Mouse (Mus musculus): ENCODE measurements around the gene Bloc1s5. TPM values are rescaled to one million over a fixed set of nuclear protein-coding genes. Genes with fewer than 3 reads are reported as not detected.
"Not testable (repeated sequence)": the region's sequence is repeated elsewhere in the genome, so short reads cannot be mapped to it uniquely, and the experiment has no call there.

Bloc1s5 gene
- 10 to 100 TPM; 20.0 to 25.0 TPM for total RNA-seq (2021)
- long read RNA-seq, experiment 1, full-length matches to known transcripts, result 49 of 53 reads
- long read RNA-seq, experiment 1, partial matches to known transcripts, result 0 of 53 reads
- long read RNA-seq, experiment 1, other reads (novel, unspliced or antisense), result 4 of 53 reads
- long read RNA-seq, experiment 2, full-length matches to known transcripts, result 20 of 28 reads
- long read RNA-seq, experiment 2, partial matches to known transcripts, result 1 of 28 reads
- long read RNA-seq, experiment 2, other reads (novel, unspliced or antisense), result 7 of 28 reads

DNA sequence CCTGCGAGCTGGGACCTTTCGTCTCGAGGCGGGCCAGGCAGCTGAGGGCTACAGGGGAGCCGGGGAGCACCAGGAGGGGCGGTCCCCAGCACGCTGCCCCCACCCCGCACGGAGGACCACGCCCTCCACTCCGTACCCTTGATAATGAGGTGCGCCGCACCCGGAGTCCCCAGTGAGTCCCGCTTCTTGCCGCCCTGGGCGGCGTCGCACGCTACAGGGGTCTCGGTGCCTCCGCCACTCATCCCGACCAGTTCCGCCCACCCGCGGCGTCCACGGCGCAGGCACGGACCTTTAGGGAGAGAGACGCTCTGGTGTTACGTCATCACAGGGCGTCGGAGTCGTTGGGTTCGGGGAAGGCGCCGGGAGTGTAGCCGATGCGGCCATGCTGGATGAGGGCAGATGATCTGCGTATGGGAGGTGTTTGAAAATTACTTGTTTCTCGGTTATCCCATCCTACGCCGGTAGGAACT lies at the start of gene Bloc1s5:
TSS of gene Bloc1s5 (minus strand) at position 310 of the 470 bp plus-strand sequence.
- DNase-seq, result peak; percentile 97

DNA sequence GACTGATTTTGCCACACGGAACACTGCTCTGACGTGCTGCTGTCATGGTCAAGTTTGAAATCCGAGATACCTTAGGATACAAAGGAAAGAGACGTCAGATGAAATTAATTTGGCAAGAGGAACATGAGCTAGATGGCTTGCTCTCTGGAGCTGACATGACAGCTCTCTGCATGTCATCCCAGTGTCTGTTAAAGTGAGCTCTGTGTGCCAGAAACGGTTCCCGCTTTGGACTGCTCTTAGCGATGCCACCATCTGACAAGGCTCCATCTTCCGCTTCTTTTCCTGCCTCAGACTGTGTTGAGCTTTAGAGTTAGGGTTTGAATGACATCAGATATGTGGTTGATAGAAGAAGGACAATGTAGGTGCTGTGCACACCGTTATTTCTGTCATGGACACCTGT lies 37.4 kb upstream of the Bloc1s5 start:
- DNase-seq, result no peak

DNA sequence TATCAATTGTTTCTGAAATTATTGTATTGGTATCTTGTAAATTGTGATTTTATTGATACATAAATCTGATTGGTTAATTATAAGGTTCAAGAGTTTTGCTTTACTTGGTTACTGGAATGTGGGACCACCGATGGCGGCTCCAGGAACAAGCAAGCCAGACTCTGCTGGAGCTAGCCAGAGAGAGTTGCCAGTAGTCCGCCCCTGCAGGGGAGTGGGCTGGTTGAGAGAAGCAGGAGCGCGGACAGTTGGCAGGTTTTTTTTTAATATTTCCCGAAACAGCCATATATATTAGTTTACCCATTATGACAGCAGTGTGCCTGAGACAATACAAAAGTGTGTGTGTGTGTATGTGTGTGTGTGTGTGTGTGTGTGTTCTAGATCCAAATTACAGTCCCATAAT lies 36.5 kb upstream of the Bloc1s5 start:
- not testable (repeated sequence) for DNase-seq

DNA sequence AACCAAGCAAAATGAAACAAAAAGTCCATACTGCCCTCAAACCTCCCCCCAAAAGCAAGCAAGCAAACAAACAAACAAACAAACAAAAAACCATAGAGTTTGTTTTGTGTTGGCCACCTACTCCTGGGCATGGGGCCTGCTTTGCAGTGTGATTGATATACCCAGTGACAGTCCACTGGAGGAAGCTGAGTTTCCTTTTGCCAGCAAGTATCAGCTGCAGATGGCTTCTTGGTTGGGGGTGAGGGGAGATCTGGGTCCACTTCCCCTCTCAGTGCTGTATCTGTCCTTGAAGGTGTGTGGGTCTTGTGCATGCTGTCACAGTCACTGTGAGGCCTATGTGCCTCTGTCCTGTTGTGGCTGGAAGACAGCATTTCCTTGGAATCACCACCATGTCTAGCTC lies 35.1 kb upstream of the Bloc1s5 start:
- no peak for DNase-seq

DNA sequence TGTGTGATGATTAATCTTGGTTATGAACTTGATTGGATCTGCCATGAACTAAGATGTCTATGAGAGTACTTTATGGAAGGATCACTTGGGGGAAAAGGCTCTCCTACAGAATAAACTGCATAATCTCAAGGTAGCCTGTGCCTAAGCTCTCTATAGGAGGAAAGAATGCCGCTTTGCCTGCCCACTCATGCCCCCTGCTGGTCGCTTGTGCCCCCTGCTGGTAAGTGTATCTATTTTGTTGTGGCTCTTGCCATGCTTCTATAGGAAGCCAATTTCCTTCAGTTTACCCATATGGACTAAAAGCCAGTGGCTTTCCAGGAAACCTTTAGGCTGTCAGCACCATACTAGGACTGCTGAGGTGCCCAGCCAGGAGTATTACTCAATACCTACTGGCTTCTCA lies 33.6 kb upstream of the Bloc1s5 start:
- DNase-seq, result peak; percentile 66

DNA sequence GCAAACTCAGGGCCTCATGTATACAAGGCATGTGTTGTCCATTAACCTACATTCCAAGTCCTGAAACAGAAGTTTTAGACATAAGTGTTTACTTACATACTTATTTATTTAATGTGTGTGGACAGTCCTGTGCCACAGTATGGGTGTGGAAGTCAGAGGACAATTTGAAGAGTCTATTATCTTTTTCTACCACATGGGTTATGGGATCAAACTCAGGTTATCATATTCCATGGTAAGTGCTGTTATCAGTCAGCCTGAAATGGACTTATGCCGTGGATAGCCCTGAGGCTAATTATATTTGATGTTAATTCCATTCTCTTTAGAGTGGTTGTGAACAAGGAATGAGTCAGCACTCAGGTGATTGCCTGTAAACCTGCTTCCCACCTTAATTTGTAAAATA lies 29.8 kb upstream of the Bloc1s5 start:
- no peak for DNase-seq

DNA sequence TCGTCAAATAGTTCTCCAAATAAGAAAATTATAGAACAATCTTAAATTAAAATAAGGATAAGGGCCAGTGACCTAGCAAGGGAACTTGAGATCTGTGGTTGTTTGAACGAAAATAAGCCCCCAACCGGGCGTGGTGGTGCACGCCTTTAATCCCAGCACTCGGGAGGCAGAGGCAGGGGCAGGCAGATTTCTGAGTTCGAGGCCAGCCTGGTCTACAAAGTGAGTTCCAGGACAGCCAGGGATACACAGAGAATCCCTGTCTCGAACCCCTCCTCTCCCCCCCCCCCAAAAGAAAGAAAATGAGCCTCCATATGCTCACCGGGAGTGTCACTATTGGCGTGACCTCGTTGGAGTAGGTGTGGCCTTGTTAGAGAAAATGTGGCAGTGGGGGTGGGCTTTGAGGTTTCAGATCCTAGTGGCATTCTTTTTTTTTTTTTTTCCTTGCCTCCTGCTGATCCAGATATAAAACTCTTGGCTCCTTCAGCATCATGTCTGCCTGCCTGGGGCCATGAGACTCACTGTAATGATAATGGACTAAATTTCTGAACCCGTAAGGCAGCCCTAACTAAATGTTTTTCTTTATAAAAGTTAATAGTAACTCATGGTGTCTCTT lies 24.7 kb upstream of the Bloc1s5 start:
- DNase-seq, result no peak

DNA sequence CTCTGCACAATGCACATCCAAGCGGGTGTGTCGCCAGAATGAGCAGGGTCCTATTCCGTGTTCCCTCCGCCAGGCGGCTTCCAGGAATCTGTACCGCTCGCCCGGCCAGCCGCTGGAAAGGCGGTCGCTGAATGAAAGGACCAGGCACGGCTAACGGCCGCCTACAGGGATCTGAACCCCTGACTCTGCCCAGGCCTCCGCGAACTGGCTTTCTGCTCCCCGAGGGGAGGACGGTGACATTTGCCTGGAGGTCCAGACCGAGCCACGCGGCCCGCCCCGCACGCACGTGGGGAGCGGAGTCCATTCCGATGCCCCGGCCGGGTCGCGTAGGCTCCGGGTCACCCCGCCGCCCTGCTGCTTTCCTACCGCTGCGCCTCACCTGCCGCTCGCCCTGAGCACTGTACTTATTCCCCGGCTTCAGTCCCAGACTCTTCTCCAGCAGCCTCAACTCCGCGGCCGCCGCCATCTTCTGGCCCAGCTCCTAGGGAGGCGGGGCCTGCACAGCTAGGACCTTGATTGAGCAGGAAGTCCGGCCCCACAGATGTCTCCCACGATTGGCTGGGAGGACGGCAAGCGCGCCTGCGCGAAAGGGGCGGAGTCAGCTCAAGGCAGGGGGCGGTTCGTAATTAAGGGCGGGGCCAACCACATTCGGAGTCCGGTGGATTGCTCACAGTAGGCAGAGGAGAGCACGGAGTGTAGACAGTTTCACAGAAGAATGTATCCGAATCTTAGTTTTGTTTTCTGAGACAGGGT lies 23.8 kb upstream of the Bloc1s5 start, which contains the start of gene Eef1e1:
TSS of gene Eef1e1 (minus strand) at position 531 of the 753 bp plus-strand sequence.
- peak; percentile 96 for DNase-seq

DNA sequence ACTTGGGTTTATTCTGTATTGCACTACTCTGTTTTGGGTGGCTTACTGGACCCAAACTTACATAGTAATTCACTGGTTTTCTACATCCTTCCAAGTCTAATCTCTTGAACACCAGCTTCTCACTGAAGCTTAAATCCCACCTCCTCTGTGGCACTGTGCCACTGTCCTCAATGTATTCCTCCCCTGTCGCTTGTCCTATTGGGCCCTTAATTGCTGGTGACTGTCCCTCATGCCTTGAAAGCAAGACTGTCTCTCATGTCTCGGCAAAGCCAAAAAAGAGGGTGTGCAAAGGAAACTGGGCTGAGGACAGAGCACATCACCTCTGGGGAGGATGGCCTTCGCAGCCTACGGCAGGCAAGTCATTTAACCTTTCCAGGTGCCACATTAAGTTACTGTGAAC lies 23.0 kb upstream of the Bloc1s5 start:
- DNase-seq, result no peak

DNA sequence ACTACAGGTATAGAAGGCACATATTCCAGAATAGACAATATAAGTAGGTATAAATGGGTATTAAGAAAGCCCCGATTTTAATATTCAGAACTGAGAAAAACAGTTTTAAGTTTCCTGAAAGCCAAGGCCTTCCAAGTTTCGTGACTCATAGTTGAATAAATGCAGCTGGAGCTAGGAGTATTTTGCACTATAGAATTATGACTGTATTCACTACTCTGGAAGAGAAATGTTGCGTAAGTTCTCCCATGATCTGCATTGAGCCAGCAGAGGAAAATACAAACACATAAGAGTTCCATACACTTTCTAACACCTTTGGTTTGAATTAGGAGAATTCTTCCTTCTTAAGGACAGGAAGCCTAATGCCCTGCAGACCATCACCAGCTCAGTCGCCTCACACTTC lies 15.4 kb upstream of the Bloc1s5 start:
- no peak for DNase-seq

DNA sequence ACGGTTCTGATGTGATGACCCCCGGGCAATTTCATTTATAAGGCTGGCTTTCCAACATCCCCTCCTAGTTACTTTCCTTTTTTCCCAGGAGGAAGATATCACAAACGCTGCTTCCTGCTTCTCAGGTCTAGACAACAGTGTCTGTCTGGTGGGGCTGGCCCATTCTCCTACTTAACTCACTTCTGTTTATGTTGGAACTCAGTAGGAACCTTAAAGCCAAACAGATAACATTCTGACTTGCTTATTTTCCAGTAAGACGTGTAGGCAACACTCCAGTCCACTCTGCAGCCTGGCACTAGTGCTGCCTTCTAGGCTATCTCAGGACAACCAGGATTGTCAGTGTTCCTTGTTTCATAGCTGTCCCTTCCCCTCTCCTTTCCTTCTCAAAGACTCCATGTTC lies 14.2 kb upstream of the Bloc1s5 start:
- DNase-seq, result no peak

DNA sequence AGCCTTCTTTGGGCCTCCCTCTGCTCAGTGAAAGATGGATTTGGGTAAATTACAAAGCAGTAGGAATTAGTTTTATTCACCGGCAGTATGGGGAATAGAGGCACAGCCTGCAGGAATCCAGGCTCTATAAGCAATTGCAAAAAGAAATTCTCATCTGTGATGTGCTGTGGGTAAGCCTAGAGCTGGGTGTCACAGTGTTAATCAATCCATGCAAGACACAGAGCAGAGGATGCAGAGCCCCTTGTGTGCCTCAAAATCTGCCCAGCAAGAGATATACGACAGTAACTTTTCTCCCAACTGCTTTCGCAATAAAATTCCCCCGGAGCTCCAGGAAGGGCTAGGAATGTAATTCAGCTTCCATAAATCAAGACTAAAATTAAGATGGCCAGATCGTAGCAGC lies 6.5 kb upstream of the Bloc1s5 start:
- no peak for DNase-seq

DNA sequence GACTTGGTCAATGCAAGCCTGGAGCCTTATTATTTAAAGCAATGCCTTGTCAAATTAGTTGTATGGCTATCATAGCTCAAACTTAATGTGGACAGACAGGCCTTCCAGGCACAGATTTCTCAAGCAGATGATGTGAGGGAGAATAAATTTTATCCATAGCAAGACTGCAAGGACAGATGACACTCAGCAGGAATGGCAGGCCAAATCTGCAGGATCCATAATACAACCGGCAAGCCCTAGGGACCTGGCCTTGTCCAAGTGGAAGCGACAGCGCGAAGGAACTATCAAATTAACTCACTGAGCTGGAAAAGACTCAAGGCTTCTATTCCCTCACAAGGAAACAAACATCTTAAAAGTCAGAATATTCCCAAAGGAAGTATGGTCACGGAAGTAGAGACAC lies 6.1 kb upstream of the Bloc1s5 start:
- no peak for DNase-seq

DNA sequence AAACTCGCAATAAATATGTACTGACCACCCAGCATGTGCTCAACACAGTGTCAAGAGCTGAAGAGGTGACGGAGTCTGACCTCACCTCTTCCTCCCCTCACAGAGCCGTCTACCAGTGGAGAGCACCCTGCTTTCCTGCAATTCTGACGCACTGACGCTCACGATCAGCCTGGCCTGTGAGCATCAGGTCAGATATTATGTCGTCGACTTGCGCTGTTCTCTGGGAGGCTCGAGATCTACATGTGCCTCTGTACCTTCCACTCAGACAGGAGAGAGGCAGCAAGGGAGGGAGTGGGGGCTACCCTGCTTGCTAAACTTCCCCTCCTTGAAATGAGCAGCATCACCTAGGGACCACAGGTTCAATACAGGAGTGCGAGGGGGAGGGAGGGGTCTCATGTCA lies 3.8 kb upstream of the Bloc1s5 start:
- DNase-seq, result no peak

DNA sequence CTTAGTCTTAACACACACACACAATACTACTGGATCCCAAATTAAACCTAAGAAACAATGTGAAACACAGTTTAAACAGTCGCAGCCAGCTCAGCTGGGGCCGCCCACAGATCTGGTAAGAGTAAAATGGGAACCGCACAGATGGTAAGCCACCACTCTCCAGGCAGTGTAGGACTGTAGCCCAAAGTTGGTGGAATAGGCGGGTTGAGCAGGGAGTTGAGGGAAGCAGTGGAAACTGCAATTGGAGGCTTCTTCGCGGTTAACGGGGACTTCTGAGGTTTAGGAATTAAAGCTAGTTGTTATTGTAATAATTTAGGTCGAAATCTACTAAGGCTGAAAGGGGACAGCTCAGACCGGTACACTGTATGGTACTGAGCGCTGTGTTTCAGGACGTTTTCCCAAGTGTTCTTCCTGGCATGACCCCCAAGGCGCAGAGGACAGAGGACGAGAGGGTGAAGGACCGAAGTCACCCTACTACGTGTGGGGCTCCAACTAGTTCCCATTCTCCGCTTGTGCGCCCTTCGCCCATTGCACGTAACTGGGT lies 581 bp downstream of the Bloc1s5 start:
- DNase-seq, result peak; percentile 27

DNA sequence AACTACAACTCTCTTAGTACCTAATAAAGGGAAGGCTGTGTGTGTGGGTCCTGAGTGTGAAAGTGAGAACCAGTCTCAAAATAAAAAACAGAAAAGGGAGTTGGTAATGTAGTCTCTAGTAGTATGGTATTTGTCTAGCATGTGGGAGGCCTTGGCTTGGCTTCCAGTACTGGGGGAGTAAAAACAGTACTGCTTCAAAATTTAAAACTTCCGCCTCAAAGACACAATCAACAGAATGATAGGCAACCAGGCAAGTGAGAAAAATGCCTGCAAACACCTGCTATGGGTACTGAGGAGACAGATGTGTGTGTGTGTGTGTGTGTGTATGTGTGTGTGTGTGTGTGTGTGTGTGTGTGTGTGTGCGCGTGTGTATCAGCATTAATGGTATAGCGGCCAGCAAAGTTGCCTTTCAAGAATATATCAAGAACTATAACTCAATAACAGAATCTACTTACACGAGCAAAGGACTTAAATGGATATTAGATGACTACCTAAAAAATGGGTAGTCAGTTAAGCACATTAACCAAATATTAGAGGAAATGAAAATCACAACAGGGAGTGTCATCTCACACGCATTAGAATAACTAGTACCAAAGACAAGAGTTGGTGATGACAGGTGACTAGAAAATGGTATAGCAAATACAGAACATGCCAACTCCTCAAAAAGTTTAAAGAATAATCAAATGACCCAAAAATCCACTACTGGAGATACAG lies 1.5 kb downstream of the Bloc1s5 start:
- no peak for DNase-seq

DNA sequence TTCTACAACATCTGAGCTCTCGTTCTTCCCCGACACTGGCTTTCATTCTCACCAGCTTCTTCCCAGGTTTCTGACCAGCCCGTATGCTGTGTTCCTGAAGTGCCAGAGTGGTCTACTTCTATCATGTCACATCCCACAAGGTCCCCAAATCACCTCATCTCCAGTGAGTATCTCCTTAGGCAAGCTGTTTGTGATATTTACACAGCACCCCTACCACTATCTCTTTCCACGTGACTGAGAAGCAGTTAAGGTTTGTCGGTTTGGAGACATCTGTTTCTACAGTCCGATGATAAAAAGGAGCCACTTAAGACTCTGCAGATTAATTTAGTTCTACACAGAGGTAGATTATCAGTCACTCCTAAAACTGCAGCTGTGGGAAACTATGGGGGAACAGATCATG lies 2.4 kb downstream of the Bloc1s5 start:
- DNase-seq, result no peak

DNA sequence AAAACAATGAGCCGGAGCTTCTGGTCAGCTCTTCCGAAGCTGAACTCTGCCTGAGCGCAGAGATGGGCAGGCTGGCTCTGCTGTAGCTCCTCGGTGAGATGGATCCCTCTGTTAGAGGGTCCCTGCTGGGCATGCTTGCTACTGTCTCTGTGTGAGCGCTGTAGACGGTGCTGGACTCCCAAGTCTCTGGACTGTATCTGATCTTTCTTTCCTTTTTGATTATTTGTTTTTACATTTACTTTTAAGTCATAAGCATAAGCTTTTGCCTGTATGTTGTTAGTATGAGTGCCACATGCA lies 8.7 kb downstream of the Bloc1s5 start:
- no peak for DNase-seq

DNA sequence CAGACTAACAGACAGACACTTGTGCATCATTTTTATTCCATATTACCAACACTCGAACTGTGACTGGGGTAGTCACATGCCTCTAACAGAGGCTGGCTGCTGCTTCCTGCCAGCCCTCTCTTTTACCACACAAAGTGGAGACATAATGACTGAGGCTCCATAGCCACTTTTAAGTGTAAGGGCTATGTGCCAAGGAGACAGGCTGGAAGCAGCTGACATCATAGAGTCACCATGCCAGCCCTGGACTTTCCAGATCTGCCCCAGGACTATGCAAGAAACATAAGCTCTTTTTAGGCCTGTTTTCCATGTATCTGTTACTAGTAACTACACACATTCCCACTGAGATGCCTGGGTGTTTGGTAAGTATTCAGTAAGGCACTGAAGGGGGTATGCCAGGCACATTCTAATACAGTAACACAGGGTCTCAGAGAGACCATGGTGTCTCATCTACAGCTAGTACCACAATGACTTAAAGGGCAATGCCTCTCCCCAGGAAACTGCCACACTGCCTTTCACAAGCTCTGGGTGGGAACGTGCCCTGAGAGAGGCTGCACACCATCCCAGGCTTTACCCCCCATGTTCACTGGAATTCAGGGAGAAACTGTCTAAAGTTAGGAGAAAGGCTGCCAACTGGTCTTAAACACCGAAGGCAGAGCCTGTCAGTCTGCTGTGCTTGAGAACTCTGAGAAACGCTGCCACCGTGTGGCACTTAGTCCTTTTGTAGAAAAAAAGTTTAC lies 9.2 kb downstream of the Bloc1s5 start:
- DNase-seq, result peak; percentile 60

DNA sequence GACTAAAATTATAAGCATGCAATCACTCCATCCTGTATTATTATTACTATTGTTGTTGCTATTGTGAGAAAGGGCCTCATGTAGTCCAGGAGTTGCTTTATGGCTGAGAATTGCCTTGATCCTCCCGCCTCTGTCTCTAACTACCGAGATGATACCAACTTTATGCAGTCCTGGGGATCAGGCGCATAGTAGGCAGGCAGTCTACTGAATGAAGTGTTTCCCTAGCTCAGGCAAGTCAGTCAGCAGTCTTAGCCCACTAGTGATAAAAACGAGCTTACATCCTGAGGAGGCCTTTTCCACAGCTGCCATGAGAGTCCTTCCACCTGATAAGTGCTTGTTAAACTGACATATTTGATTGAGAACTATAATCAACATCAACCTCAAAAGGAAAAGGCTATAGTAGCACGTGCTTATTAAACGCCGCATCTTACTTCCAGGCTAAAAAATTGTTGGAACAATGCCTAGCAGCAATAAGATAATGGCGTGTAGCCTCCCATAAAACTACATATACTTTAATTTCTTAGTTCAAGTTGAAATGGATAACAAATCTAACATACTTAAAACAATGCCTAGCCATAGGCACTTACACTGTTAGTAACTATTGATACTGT lies 10.5 kb downstream of the Bloc1s5 start:
- DNase-seq, result no peak

DNA sequence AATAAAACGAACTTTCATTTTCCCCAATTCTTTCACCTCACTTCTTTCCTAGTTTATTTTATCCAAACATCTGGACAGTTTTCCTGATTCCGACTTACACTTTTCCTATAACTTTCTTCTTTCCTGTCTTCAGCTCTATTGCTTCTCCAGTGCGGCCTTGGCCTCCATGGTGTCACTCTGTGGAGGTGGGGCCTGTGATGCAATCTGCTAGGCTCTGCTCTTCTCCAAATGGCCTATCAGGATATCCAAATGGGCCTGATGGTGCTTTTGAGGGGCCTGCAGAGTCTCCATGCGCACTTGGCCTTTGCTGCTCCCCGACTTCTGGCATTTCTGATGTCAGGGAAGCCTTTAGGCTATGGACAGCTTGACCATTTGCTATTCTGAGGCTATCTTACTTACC lies 11.6 kb downstream of the Bloc1s5 start:
- DNase-seq, result peak; percentile 36
